Mouse (Mus musculus) olfactory bulb, adult 2 months (tissue): ENCODE data around the gene Zfp507. TPM values are rescaled to one million over a fixed set of nuclear protein-coding genes. Genes with fewer than 3 reads are reported as not detected.

ENCODE experiments used
- H3K27ac ChIP-seq: fragments of 200-500 bp; 2 replicates; pipeline ENCODE4 v1.5.1; 2012; ENCODE audit warnings: low read depth, low read length; ENCODE audit not compliant: insufficient read depth
- H3K4me1 ChIP-seq: fragments of 200-500 bp; 2 replicates; pipeline ENCODE4 v1.6.1; 2012; ENCODE audit warnings: low read length; ENCODE audit not compliant: control insufficient read depth, insufficient read depth
- H3K4me3 ChIP-seq: fragments of 200-500 bp; 2 replicates; pipeline ENCODE4 v1.5.1; 2012; ENCODE audit warnings: mild to moderate bottlenecking, low read depth, low read length, moderate library complexity; ENCODE audit not compliant: insufficient read depth
- CTCF ChIP-seq: fragments of 200-500 bp; IDR thresholded peaks from 2 replicates; pipeline ENCODE4 v1.5.1; 2012; ENCODE audit warnings: low read depth, mild to moderate bottlenecking, low read length, moderate library complexity; ENCODE audit not compliant: insufficient read depth
- POLR2A ChIP-seq: fragments of 200-500 bp; IDR thresholded peaks from 2 replicates; pipeline ENCODE4 v1.6.1; 2012; ENCODE audit warnings: mild to moderate bottlenecking, low read depth, low read length, moderate library complexity; ENCODE audit not compliant: insufficient read depth
- WGBS: fragments of 180-500 bp; shearing (Covaris S2); methylation state at CpG from one replicate; pipeline ENCODE4 v1.1.7; 2018; 5-methylcytosine and 5-hydroxymethylcytosine counted together
- polyA plus RNA-seq: library from polyadenylated mRNA; stranded (reverse); fragments of >200 nt; gene quantifications from 2 replicates; pipeline ENCODE4 v1.2.4, GENCODE M21; 2012; ENCODE audit warnings: low replicate concordance; ENCODE audit not compliant: missing spikeins, insufficient read depth, insufficient read length

The Zfp507 gene
- polyA plus RNA-seq, 1 experiment = not detected

GRCm38 (mm10) chr7:35732585-35733059 lies 70.2 kb downstream of the Zfp507 start:
- H3K4me3 ChIP-seq = no peak overlapping the region
- peaks cover 10% of the 10 kb centered on the region for H3K4me1 ChIP-seq
- TF ChIP-seq POLR2A = no peak
- no peak for TF ChIP-seq CTCF
- 26% methylated on average over 10 of the region's 10 CpGs for WGBS
- H3K27ac ChIP-seq = no peak overlapping the region

GRCm38 (mm10) chr7:35729621-35730031 lies 73.2 kb downstream of the Zfp507 start:
- Histone ChIP-seq H3K27ac (no peak overlapping the region), H3K4me1 (peaks cover 10% of the 10 kb centered on the region), H3K4me3 (no peak overlapping the region)
- TF ChIP-seq POLR2A (no peak), CTCF (no peak)
- 22% methylated on average over 9 of the region's 9 CpGs for WGBS

GRCm38 (mm10) chr7:35728376-35728775 lies 74.4 kb downstream of the Zfp507 start:
- Histone ChIP-seq H3K27ac (no peak overlapping the region), H3K4me1 (peaks cover 10% of the 10 kb centered on the region), H3K4me3 (no peak overlapping the region)
- WGBS = 95% methylated on average over 12 of the region's 12 CpGs
- TF ChIP-seq CTCF (no peak), POLR2A (no peak)

- H3K4me1 ChIP-seq = 0 out of 2 replicates have a peak, but pooled peaks cover 2% of the 10 kb centered on the region
- WGBS = 98% methylated on average over 2 of the region's 2 CpGs
- TF ChIP-seq CTCF (no peak), POLR2A (no peak)
- H3K27ac ChIP-seq = no peak overlapping the region
- H3K4me3 ChIP-seq = no peak overlapping the region
Observed at GRCm38 (mm10) chr7:35723035-35723434, 79.8 kb downstream of the Zfp507 start.

Other genes starting within 250 kb of the Zfp507 start
- gene Nudt19, start 246.7 kb downstream of the Zfp507 start, polyA plus RNA-seq = not detected in 2 replicates
- gene Rgs9bp, start 217.4 kb downstream of the Zfp507 start, polyA plus RNA-seq = not detected in 2 replicates
- not detected in 2 replicates for gene Ankrd27, start 216.8 kb downstream of the Zfp507 start, polyA plus RNA-seq
- gene Pdcd5, start 155.5 kb downstream of the Zfp507 start, polyA plus RNA-seq = not detected in 2 replicates
- gene Dpy19l3, start 48.5 kb downstream of the Zfp507 start, polyA plus RNA-seq = not detected in 2 replicates